Mouse (Mus musculus) ovary, postnatal 36 days (tissue): ENCODE data around the gene Lamtor4.
A peak's percentile ranks its signal among the peaks of the same experiment; 100 is the strongest.

Experiments used
- DNase-seq: peaks from one replicate; pipeline ENCODE4 v3.0.0; 2022; ENCODE audit warnings: low spot score, mixed read lengths

The Lamtor4 gene

GRCm38 (mm10) chr5:138260834-138261233, 5.6 kb downstream of the Lamtor4 start:
- no peak for DNase-seq

GRCm38 (mm10) chr5:138262001-138262400, 6.7 kb downstream of the Lamtor4 start:
- no peak for DNase-seq

- DNase-seq, result no peak
Measured at GRCm38 (mm10) chr5:138262582-138263240, 7.4 kb downstream of the Lamtor4 start.

GRCm38 (mm10) chr5:138263260-138264206, 8.3 kb downstream of the Lamtor4 start, which contains the start of gene BC037034:
Gene BC037034 (minus strand): TSS chr5:138264033.
- DNase-seq, result peak; percentile 87

- no peak for DNase-seq
Measured at GRCm38 (mm10) chr5:138264207-138264578, 8.9 kb downstream of the Lamtor4 start.

- DNase-seq, result no peak
Measured at GRCm38 (mm10) chr5:138265712-138266111, 10.4 kb downstream of the Lamtor4 start.

- DNase-seq, result no peak
Measured at GRCm38 (mm10) chr5:138267114-138267513, 11.8 kb downstream of the Lamtor4 start.

- no peak for DNase-seq
Measured at GRCm38 (mm10) chr5:138268980-138269379, 13.7 kb downstream of the Lamtor4 start.

GRCm38 (mm10) chr5:138271232-138271631, 15.9 kb downstream of the Lamtor4 start:
- no peak for DNase-seq

- DNase-seq, result no peak
Measured at GRCm38 (mm10) chr5:138272409-138272923, 17.2 kb downstream of the Lamtor4 start, which contains the start of gene Gal3st4. Gene Gal3st4 (minus strand): TSS chr5:138272840.

GRCm38 (mm10) chr5:138274186-138274585, 18.9 kb downstream of the Lamtor4 start:
- no peak for DNase-seq

- no peak for DNase-seq
Measured at GRCm38 (mm10) chr5:138275216-138276050, 20.2 kb downstream of the Lamtor4 start.

- DNase-seq, result no peak
Measured at GRCm38 (mm10) chr5:138277994-138278393, 22.7 kb downstream of the Lamtor4 start.

- DNase-seq, result peak; percentile 82
Measured at GRCm38 (mm10) chr5:138279585-138280424, 24.5 kb downstream of the Lamtor4 start, which contains the start of the genes Gm43720, Gpc2 and Stag3. Gene Gm43720 (minus strand): TSS chr5:138279958. Gene Gpc2 (minus strand): TSS chr5:138280005. Gene Stag3 (plus strand): TSS chr5:138280240.

GRCm38 (mm10) chr5:138280425-138280768, 25.1 kb downstream of the Lamtor4 start:
- DNase-seq, result no peak

GRCm38 (mm10) chr5:138280829-138281228, 25.5 kb downstream of the Lamtor4 start:
- DNase-seq, result no peak

- DNase-seq, result no peak
Measured at GRCm38 (mm10) chr5:138281798-138282197, 26.5 kb downstream of the Lamtor4 start.

- DNase-seq, result no peak
Measured at GRCm38 (mm10) chr5:138283540-138283939, 28.3 kb downstream of the Lamtor4 start.

GRCm38 (mm10) chr5:138287861-138288260, 32.6 kb downstream of the Lamtor4 start:
- DNase-seq, result no peak

- no peak for DNase-seq
Measured at GRCm38 (mm10) chr5:138291638-138292037, 36.4 kb downstream of the Lamtor4 start.

- no peak for DNase-seq
Measured at GRCm38 (mm10) chr5:138294158-138294557, 38.9 kb downstream of the Lamtor4 start.
